Mouse (Mus musculus): ENCODE measurements around the gene Tbc1d2b.

GRCm38 (mm10) chr9:90247316-90247715 lies 23.3 kb downstream of the Tbc1d2b start:
- TF ChIP-seq POLR2A (IDR thresholded peaks at IDR 0.05; ENCODE audit: borderline replicate concordance, control insufficient read depth, low read depth, low read length) (no peak), CTCF (IDR thresholded peaks at IDR 0.05; ENCODE audit: control insufficient read depth, insufficient read depth, low read length) (no peak)
